Mouse (Mus musculus) monocyte, adult 2 months (primary cell): ENCODE results near the gene Wipf1.
"Not testable (repeated sequence)": the region's sequence is repeated elsewhere in the genome, so short reads cannot be mapped to it uniquely, and the experiment has no call there.

Source experiments
- DNase-seq, 2 experiments: peaks; one replicate each; pipeline ENCODE4 v3.0.0; 2022; ENCODE audit warnings: low spot score in 2 of 2, low read depth in 1 of 2

Gene Wipf1

DNA sequence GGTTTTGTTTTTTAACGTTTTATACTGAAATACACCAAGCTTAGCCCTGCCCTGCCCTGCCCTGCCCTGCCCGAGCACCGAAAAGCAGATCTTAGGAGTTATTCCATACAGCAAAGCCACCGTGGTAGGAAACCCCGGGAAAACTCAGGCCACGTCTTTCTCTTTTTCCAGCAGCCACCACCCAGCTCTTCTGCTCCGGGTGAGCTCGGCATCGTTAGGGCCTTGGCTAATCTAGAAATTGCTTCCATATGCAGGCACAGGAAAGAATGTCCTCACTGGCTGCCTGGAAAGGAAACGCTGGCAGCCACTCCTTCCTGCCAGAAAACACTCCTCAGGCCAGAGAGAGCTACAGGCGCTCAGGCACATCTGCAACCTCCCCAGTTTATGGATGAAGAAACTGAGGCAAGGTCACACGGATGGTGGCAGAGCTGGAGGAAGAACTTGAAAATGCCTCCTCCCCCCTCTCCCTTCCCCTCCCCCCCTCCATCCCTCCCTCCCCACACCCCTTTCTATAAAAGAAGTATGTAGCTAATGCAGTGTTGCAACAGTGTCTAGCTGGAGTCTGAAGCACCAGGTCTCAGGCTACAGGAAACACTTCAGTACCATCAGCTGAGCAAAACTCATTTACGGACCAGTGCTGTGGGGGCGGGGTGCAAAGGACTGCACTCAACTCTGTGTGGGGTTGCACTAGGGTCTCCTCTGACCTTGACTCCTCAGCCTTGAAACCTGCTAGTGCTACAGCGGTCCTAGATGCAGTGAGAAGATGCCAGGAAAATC lies 20.1 kb downstream of the Wipf1 start:
- no peak for DNase-seq

- DNase-seq, result no peak
Observed at GRCm38 (mm10) chr2:73507886-73508285, 21.6 kb downstream of the Wipf1 start.

DNA sequence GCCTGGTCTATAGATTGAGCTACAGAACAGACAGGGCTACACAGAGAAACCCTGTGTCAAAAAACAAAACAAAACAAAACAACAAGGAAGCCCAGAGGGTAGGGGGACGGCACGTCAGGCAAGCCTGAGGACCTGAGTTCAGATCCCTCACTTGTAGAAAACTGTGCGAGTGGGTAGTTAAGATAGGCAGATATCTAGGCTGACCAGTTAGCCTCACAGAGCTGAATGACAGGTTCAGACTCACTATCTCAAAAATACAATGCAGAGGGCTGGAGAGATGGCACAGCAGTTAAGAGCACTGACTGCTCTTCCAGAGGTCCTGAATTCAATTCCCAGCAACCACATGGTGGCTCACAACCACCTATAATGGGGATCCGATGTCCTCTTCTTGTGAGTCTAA lies 23.2 kb downstream of the Wipf1 start:
- DNase-seq, result not testable (repeated sequence)

- DNase-seq, result no peak
Observed at GRCm38 (mm10) chr2:73502863-73503429, 26.6 kb downstream of the Wipf1 start.

GRCm38 (mm10) chr2:73500864-73501263 lies 28.7 kb downstream of the Wipf1 start:
- DNase-seq, result no peak

DNA sequence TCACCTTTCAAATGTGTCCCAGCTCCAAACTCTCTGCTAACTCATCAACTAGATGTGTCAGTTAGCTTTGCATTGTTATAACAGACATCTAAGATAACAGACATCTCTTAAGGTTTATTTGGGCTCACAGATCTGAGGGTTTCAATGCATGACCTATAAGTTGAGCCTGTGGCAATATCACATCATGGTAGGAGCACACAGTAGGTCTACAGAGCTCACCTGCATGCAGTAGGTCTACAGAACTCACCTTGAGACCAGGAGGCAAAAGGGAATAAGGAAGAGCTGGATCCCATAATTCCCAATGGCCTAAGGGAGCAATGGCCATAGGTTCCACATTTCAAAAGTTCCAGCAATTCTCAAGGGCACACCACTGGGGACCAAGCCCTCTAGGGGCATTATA lies 31.2 kb downstream of the Wipf1 start:
- DNase-seq, result no peak

DNA sequence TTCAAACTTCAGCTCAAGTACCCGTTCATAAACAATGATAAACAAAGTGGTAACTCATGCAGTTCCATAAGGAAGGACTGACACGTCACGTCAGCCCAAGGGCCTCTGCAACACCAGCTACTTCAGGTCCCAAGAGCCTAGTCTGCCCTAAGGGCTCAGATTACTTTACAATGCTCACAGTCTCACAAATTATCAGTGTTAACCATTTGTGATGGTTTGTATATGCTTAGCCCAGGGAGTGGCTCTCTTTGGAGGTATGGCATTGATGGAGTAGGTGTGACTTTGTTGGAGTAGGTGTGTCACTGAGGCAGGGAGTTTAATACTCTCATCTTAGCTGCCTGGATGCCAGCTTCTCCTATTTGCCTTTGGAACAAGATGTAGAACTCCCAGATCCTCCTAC lies 32.0 kb downstream of the Wipf1 start:
- no peak for DNase-seq

DNA sequence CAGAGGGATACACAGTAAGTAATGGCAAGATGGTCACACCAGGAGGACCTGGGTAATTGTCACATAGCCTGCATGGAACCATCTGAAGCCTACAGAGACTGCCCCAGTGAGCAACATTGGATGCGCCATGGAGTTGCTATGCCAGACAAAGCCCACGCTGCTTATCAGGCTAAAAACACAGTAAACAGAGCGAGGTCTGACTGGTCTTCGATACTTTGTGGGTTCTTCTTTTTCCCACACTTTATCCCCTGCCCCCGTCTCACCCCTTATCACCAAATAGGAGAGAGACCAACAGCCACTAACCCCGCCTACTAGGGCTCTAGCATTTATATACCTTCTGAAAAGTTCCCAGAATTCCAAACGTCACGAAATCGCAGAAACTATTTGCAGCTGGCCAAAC lies 32.6 kb downstream of the Wipf1 start:
- DNase-seq, result no peak

DNA sequence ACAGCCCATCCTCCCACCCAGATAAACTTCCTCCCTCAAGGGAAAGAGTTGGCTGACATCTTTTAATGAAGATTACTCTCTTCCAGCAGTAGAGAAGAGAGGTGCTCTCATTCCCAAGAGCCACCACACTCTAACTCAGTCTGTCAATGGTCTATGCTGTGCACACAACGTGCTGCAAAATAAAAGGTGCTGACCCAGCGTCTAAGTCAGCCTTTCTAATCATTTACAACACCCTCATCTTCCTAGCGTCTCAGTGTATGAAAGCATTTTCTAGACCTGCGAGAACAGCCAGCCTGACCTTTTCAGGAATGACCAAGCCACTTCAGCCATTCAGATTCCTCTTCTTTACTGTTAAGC lies 33.2 kb downstream of the Wipf1 start:
- no peak for DNase-seq

- peak in 1 of 2 experiments; percentile 77 for DNase-seq
Observed at GRCm38 (mm10) chr2:73495617-73496328, 33.8 kb downstream of the Wipf1 start.

GRCm38 (mm10) chr2:73493517-73493916 lies 36.0 kb downstream of the Wipf1 start:
- DNase-seq, result no peak

- DNase-seq, result no peak
Observed at GRCm38 (mm10) chr2:73491442-73492241, 37.9 kb downstream of the Wipf1 start.

- DNase-seq, result no peak
Observed at GRCm38 (mm10) chr2:73490466-73490865, 39.1 kb downstream of the Wipf1 start.

DNA sequence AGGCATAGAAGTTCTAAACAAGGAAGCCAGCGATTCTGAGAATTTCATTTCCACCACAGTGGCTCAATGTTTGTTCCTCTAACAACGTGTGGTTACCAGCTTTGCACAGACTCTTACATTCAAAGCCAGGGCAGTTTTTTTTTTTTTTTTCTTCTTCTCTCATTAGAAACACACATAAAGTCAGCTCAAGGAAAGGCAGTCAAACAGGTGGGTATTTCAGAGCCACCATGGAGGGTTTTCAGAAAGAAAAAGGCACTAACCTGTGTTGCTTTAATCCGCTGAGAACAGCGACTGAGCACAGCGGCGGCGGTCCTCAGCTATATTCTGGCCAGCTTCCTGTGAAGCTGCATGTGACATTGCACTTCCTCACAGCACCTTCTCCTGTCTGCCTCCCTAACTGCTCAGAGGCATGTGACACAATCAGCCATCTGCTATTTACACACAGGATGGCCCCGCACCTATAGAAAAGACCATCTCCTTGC lies 43.4 kb downstream of the Wipf1 start:
- peak in 1 of 2 experiments; percentile 49 for DNase-seq

DNA sequence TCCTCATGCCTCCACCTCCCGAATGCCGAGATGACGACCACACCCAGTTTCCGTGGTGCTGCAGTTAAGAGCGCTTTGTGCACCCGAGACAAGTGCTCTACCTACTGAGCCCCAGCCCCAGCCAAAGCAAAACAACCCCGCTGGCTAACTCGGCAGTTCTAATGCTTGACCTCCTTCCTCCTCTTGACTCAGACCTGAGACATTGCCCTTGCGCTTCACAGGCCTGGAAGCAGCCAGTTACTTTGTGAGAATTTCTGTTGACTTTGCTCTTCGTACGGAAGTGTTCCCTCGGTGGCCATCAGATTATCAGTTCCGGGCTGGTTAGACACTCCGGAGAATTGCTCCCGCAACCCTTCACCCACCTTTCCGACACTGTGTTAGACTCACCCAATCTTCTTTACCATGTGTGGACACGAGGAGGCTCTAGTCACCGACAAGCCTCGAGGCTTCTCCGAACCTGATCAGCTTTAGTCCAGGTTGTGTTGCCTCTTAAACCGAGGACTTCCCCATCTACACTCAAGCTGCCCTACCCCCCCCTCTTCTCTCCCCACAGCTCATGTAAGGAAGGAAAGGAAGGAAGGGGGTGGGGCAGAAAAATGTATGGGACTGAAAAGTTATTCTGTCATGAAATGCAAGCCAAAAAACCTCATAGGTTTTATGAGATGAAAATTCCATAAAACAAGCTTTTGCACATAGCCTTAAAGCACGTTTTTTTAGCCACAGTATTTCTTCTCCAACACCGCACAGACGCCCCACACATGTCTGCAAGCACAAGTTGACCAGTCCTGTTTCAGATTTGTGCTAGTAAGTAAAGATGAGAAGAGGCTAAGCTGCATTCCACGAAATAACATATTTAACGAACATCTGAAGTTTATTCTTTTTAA lies 44.1 kb downstream of the Wipf1 start:
- peak in 1 of 2 experiments; percentile 37 for DNase-seq

DNA sequence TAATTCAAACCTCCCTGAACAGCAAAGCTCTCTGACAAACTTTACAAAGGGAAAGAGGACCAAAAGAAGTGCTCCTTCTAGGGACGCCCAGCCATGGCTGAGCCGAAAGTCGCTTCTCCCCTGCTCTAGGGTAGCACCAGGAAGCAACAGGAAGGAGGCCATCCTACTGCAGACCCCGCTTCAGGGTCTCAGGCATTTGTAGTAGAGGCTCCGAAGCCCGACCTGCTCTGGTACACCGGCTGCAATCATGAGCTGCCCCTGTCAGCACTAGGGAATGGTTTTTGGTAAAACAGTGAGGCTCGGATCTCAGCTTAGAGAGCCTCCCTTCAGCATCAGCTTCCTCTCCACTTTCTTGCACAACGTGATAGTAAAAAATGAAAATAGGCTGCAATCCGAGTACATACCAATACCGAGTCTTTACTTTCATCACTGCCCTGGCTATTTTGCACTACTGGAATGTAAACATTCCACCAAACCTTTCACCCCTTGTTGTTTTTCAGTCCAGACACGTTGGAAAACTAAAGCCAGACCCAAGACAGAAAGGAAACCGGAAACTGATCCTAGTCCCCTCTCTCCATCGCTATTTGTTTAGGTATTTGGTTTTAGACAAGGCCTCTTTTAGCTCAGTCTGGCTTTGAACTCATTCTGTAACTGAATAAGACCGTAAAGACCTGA lies 44.8 kb downstream of the Wipf1 start:
- DNase-seq, result no peak

- DNase-seq, result no peak
Observed at GRCm38 (mm10) chr2:73478805-73479204, 50.7 kb downstream of the Wipf1 start.

GRCm38 (mm10) chr2:73477501-73477900 lies 52.0 kb downstream of the Wipf1 start:
- DNase-seq, result no peak

GRCm38 (mm10) chr2:73475519-73475918 lies 54.0 kb downstream of the Wipf1 start:
- DNase-seq, result no peak

DNA sequence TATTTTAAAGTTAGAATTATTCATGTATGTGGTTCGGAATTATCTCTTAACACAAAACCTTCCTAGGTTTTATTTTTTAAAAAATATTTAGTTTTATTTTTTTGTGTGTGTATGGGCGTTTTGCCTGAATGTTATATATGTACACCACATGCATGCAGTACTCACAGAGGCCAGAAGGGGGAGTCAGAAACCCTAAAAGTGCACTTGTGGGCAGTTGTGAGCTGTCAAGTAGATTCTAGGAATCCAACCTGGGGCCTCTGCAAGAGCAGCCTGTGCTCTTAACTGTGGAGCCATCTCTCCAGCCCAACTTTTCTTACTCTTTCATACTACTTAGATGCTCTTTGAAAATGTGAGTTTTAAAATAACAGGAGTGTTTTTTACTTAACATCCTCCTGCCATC lies 57.4 kb downstream of the Wipf1 start:
- DNase-seq, result no peak
